Mouse (Mus musculus): ENCODE measurements around the gene Fam32a. TPM values are rescaled to one million over a fixed set of nuclear protein-coding genes. Genes with fewer than 3 reads are reported as not detected.

Fam32a gene
- total RNA-seq, 1 experiment: 41.6 TPM

GRCm38 (mm10) chr8:72267106-72267505 is 47.6 kb downstream of the Fam32a start:
- no peaks in the 10 kb centered on the region; the same call in 1 of the 2 replicates for H3K36me3 ChIP-seq (ENCODE audit: control insufficient read depth, insufficient read depth, low read length, poor library complexity, severe bottlenecking)
- H3K9me3 ChIP-seq (ENCODE audit: control insufficient read depth, insufficient read depth, low read depth, low read length): no peaks in the 10 kb centered on the region
- no peak overlapping the region for H3K27ac ChIP-seq (ENCODE audit: insufficient read depth, low read depth, low read length, poor library complexity, severe bottlenecking)
- DNase-seq (ENCODE audit: low read depth, low spot score): no peak
- in situ Hi-C loops (cut with MboI; ENCODE audit: low sequenced_read_pairs in 2 of 2, unreplicated experiment in 2 of 2): loop anchor here (5.0 to 10.0 kb wide), 2 partner anchors 98 to 100 kb away; no protein-coding TSS in a partner anchor
- H3K4me3 ChIP-seq (ENCODE audit: insufficient read depth in 1 of 2, low read depth in 1 of 2, low read length in 2 of 2, poor library complexity in 1 of 2, severe bottlenecking in 1 of 2): no peak overlapping the region
- H3K4me1 ChIP-seq (ENCODE audit: control insufficient read depth in 2 of 2, insufficient read depth in 2 of 2, low read length in 2 of 2, poor library complexity in 1 of 2): peaks cover 8 to 19% of the 10 kb centered on the region in 2 experiments
- no peak overlapping the region for H3K9ac ChIP-seq (ENCODE audit: insufficient read depth, low read depth, low read length, poor library complexity, severe bottlenecking)
- TF ChIP-seq ZC3H11A (IDR thresholded peaks at IDR 0.05; ENCODE audit: borderline replicate concordance, low read depth, low read length) (no peak), HCFC1 (IDR thresholded peaks at IDR 0.05; ENCODE audit: borderline replicate concordance, insufficient read depth, low read length) (no peak), CHD2 (IDR thresholded peaks at IDR 0.05; ENCODE audit: low read depth, low read length) (no peak), ZNF384 (IDR thresholded peaks at IDR 0.05; ENCODE audit: low read depth, low read length) (no peak), MAFK (IDR thresholded peaks at IDR 0.05; ENCODE audit: insufficient read depth, low read depth, low read length) (no peak)

GRCm38 (mm10) chr8:72268356-72268755 is 48.8 kb downstream of the Fam32a start:
- TF ChIP-seq ZC3H11A (IDR thresholded peaks at IDR 0.05; ENCODE audit: borderline replicate concordance, low read depth, low read length) (no peak), HCFC1 (IDR thresholded peaks at IDR 0.05; ENCODE audit: borderline replicate concordance, insufficient read depth, low read length) (no peak)
- Histone ChIP-seq H3K4me1 (ENCODE audit: control insufficient read depth in 2 of 2, insufficient read depth in 2 of 2, low read length in 2 of 2, poor library complexity in 1 of 2) (peaks cover 10 to 21% of the 10 kb centered on the region in 2 experiments), H3K4me3 (ENCODE audit: insufficient read depth in 1 of 2, low read depth in 1 of 2, low read length in 2 of 2, poor library complexity in 1 of 2, severe bottlenecking in 1 of 2) (peak overlapping the region; percentile 7 to 33; a peak in 3 of 4 replicates), H3K27ac (ENCODE audit: insufficient read depth, low read depth, low read length, poor library complexity, severe bottlenecking) (peak overlapping the region; percentile 40; the same call in 1 of the 2 replicates), H3K9me3 (ENCODE audit: control insufficient read depth, insufficient read depth, low read depth, low read length) (no peaks in the 10 kb centered on the region), H3K36me3 (ENCODE audit: control insufficient read depth, insufficient read depth, low read length, poor library complexity, severe bottlenecking) (no peaks in the 10 kb centered on the region; the same call in 1 of the 2 replicates), H3K9ac (ENCODE audit: insufficient read depth, low read depth, low read length, poor library complexity, severe bottlenecking) (peak overlapping the region; percentile 56)
- no peak for DNase-seq (ENCODE audit: low read depth, low spot score)
- in situ Hi-C loops (cut with MboI; ENCODE audit: low sequenced_read_pairs in 2 of 2, unreplicated experiment in 2 of 2): loop anchor here (5.0 to 10.0 kb wide), 2 partner anchors 96 to 99 kb away; no protein-coding TSS in a partner anchor

GRCm38 (mm10) chr8:72270606-72271005 is 51.1 kb downstream of the Fam32a start:
- peaks cover 10 to 21% of the 10 kb centered on the region in 2 experiments for H3K4me1 ChIP-seq (ENCODE audit: control insufficient read depth in 2 of 2, insufficient read depth in 2 of 2, low read length in 2 of 2, poor library complexity in 1 of 2)
- in situ Hi-C loops (cut with MboI; ENCODE audit: low sequenced_read_pairs in 2 of 2, unreplicated experiment in 2 of 2): no loop called here
- H3K36me3 ChIP-seq (ENCODE audit: control insufficient read depth, insufficient read depth, low read length, poor library complexity, severe bottlenecking): no peaks in the 10 kb centered on the region; the same call in 1 of the 2 replicates
- TF ChIP-seq HCFC1 (IDR thresholded peaks at IDR 0.05; ENCODE audit: borderline replicate concordance, insufficient read depth, low read length) (no peak), ZC3H11A (IDR thresholded peaks at IDR 0.05; ENCODE audit: borderline replicate concordance, low read depth, low read length) (no peak), ZNF384 (IDR thresholded peaks at IDR 0.05; ENCODE audit: low read depth, low read length) (no peak), MAFK (IDR thresholded peaks at IDR 0.05; ENCODE audit: insufficient read depth, low read depth, low read length) (no peak), CHD2 (IDR thresholded peaks at IDR 0.05; ENCODE audit: low read depth, low read length) (no peak)
- H3K4me3 ChIP-seq (ENCODE audit: insufficient read depth in 1 of 2, low read depth in 1 of 2, low read length in 2 of 2, poor library complexity in 1 of 2, severe bottlenecking in 1 of 2): peak overlapping the region; percentile 51 to 56; a peak in 3 of 4 replicates
- peak overlapping the region; percentile 70 for H3K9ac ChIP-seq (ENCODE audit: insufficient read depth, low read depth, low read length, poor library complexity, severe bottlenecking)
- DNase-seq (ENCODE audit: low read depth, low spot score): no peak
- peak overlapping the region; percentile 83 for H3K27ac ChIP-seq (ENCODE audit: insufficient read depth, low read depth, low read length, poor library complexity, severe bottlenecking)
- H3K9me3 ChIP-seq (ENCODE audit: control insufficient read depth, insufficient read depth, low read depth, low read length): no peaks in the 10 kb centered on the region

GRCm38 (mm10) chr8:72271051-72271660 is 51.6 kb downstream of the Fam32a start:
- no peaks in the 10 kb centered on the region for H3K9me3 ChIP-seq (ENCODE audit: control insufficient read depth, insufficient read depth, low read depth, low read length)
- no peak for TF ChIP-seq CHD2 (IDR thresholded peaks at IDR 0.05; ENCODE audit: low read depth, low read length)
- H3K27ac ChIP-seq (ENCODE audit: insufficient read depth, low read depth, low read length, poor library complexity, severe bottlenecking): peak overlapping the region; percentile 83
- H3K4me3 ChIP-seq (ENCODE audit: insufficient read depth in 1 of 2, low read depth in 1 of 2, low read length in 2 of 2, poor library complexity in 1 of 2, severe bottlenecking in 1 of 2): peak overlapping the region; percentile 51 to 56
- in situ Hi-C loops (cut with MboI; ENCODE audit: low sequenced_read_pairs in 2 of 2, unreplicated experiment in 2 of 2): no loop called here
- H3K9ac ChIP-seq (ENCODE audit: insufficient read depth, low read depth, low read length, poor library complexity, severe bottlenecking): peak overlapping the region; percentile 70
- DNase-seq (ENCODE audit: low read depth, low spot score): no peak
- H3K4me1 ChIP-seq (ENCODE audit: control insufficient read depth in 2 of 2, insufficient read depth in 2 of 2, low read length in 2 of 2, poor library complexity in 1 of 2): peaks cover 10 to 21% of the 10 kb centered on the region in 2 experiments
- no peaks in the 10 kb centered on the region; the same call in 1 of the 2 replicates for H3K36me3 ChIP-seq (ENCODE audit: control insufficient read depth, insufficient read depth, low read length, poor library complexity, severe bottlenecking)

All from ES-E14 (cell line).